Mouse (Mus musculus) thymus, adult 2 months (tissue): Measurements from ENCODE around the gene Npepps.

Source experiments
- CTCF ChIP-seq: fragments of 200-500 bp; IDR thresholded peaks from 2 replicates; pipeline ENCODE4 v1.5.1; 2012; ENCODE audit warnings: mild to moderate bottlenecking, control low read depth, low read length, moderate library complexity, borderline replicate concordance; ENCODE audit not compliant: control insufficient read depth, poor library complexity, insufficient read depth; ENCODE audit errors: extremely low read depth
- POLR2A ChIP-seq: fragments of 200-500 bp; IDR thresholded peaks from 2 replicates; pipeline ENCODE4 v1.6.1; 2012; ENCODE audit warnings: mild to moderate bottlenecking, low read length, control low read depth, moderate library complexity; ENCODE audit not compliant: control insufficient read depth, poor library complexity, insufficient read depth; ENCODE audit errors: extremely low read depth

DNA sequence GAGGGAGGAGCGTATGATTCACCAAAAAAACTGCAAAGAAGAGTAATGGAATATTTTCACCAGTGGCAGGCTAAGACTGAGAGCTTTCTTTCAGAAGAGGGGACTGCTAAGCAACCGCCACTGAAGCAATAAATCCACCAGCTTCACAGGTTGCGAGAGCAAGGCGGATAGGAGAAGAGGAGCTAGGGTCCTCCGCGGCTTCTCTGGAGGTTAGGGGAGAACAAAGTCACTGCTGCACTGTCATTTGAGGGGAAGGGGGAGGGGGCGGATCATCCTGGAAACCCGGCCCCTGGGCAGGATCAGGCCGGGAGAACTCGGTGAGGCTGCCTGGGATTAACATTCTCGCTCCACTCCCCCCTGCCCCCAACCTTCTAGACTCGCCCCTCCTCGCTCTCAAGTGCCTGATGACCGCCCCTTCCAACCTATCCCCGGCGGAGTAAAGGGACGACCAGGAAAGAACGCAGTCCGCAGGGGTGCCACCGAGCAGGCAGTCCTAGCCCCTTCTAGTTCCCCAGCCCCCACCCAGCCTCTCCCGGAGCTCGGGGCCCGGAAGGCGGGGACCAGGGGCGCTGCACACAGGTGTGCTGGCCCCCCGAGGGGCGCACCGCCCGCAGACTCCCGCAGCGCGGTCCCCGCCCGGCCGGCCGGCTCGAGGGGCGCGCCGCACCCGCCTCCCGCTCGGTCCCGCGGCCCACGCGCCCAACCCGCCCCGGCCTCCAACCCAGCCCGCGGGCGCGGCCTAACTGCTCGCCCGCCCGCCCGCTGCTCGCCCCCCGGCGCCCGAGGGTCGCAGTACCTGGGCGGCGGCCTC, 828 bp downstream of the Npepps start:
- TF ChIP-seq CTCF (no peak), POLR2A (no peak; the same call in 1 of the 2 replicates)
